Mouse (Mus musculus): ENCODE measurements around the gene Kcnn1.

Gene Kcnn1

DNA sequence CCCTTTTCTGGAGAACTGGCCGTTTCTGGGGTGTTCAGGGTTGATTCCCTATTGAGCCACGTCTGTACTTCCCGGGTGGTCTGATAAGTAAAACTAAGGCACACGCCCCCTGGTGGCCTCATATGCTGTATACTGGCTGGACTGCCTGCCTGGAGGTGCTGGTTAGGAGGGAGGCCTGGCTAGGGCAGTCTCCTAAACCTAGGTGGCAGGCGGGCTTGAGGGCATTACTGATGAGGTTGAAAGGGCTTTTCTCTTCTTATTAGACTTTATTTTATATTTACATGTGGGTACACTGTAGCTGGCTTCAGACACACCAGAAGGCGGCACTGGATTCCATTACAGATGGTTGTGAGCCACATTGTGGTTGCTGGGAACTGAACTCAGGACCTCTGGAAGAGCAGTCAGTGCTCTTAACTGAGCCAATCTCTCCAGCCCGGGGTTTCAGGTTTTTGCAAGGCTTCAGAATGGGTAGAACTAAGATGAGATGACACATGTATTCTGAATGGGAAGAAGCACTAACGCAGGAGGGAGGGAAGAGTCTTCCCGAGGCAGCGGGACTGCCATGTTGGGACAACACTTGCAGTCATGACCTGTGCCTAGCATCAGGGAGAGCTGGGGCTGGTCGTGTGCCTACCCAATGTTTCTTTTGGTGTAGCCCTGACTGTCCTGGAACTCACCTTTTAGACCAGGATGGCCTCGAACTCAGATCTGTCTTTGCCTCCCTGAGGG, 30.8 kb upstream of the Kcnn1 start:
- peak; percentile 65 to 79 for DNase-seq (ENCODE audit: low spot score in 2 of 2)

DNA sequence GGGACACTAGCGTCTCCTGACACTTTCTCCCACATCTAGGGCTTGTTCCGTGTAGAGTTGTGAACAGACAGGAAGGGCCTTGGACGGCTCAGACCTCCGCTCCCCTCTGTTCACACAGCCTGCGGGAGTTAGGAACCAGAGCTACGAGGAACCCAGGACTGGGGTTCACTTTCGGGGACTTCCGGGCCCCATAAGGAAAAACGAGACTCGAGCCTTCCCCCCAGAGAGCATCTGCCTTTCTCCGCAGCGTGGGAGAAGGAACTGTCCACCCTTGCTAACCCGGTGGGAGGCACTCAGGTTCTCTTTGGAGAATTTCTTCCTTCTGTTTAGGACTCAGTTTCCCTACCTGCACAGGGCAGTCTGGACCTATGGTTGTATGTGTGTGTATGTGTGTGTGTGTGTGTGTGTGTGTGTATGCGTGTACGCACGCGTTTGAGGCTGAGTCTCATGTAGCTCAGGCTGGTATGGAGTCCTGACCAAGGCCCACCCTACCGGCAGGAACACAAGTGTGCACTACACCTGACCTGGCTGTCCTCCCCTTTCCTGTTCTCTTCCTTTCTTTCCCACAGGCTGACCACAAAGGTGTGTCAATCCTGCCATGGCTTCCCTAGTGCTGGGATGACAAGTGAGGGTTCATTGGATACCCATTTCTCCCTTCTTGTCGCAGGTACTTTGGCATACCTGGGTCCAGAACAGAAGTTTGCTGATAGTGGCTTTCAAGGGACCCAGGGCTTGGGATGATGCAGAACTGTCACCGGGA, 30.0 kb upstream of the Kcnn1 start:
- no peak for DNase-seq (ENCODE audit: low spot score in 2 of 2)

DNA sequence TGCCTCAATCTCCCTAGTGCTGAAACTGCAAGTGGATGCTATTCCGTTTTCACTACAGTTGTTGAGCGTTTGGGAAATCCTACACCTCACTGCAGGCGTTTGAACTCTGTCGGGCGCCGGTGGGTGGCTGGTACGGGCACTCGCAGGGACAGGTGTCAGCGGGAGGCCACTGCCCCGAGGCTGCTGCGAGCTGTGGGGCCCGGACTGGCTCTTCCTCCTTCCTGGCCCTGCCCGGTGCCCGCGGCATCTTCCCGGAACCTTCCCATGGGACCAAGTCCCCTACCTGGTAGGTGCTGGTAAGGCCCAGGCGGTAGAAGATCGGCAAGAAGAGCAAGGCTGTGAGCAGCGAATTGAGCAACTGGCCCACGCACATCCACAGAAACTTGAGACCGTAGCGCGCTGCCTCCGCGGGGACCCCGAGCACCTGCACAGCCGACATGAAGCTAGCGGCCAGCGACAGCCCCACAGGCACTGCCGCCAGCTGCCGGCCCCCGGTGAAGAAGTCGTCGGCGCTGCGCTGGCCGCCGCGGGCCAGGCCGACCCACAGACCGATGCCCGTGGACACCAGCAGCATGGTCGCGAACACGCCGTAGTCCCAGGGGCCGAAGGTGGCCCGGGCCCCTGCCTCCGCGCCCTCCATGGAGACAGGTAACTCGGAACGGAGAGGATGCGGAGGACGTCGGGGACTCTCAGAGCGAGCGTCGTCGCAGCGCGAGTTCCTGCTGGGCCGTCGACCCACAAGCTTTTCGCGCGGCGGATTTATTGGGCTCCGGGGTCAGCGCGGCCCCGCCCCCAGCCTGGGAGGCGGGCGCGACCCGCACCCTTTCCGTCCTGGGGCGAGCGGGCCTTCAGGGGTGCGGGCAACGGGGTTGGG, 29.2 kb upstream of the Kcnn1 start, which contains the start of gene Slc5a5:
TSS of gene Slc5a5 (minus strand) at position 736 of the 874 bp plus-strand sequence.
- DNase-seq (ENCODE audit: low spot score in 2 of 2), result no peak

DNA sequence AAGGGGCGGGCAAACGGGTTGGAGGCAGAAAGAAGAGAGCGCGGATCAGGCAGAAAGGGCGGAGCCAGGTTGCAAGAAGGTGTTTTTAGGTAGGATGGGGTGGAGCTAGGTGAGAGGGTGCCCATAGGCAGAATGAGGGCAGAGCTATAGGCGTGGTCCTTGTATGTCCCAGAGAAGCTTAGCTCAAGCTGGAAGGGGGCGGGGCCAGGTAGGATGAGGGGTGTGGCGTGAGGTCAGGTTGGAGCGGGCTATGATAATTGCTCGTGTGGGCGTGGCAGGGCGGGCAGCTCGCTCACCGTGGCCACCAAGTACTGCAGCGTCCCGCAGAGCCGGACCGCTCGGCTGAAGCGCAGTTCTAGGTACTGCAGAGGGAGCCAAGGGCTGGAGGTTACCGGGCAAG, 28.3 kb upstream of the Kcnn1 start:
- DNase-seq (ENCODE audit: low spot score in 2 of 2), result no peak

- DNase-seq (ENCODE audit: low spot score in 2 of 2), result no peak
These were observed 27.6 kb upstream of the Kcnn1 start for GRCm38 (mm10) chr8:70890656-70891055.

DNA sequence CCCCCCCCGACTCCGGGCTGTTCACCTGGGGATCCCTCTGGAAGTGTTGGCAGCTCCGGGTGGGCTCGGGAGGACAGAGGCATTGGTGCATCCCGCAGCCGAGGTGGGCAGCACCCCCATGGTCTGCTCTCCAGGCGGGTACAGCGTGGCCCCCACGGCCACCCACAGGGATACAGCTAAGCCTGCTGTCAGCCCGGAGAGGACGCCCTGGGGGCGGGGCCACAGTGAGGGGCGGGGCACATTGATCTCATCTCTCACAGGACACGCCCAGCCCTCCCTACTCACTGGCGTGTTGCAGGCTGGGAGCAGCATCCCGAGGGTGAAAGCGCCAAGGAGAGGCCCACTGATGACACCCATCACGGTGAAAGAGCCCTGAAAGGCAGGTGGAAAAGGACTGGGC, 24.6 kb upstream of the Kcnn1 start:
- peak in 1 of 2 experiments; percentile 50 for DNase-seq (ENCODE audit: low spot score in 2 of 2)

DNA sequence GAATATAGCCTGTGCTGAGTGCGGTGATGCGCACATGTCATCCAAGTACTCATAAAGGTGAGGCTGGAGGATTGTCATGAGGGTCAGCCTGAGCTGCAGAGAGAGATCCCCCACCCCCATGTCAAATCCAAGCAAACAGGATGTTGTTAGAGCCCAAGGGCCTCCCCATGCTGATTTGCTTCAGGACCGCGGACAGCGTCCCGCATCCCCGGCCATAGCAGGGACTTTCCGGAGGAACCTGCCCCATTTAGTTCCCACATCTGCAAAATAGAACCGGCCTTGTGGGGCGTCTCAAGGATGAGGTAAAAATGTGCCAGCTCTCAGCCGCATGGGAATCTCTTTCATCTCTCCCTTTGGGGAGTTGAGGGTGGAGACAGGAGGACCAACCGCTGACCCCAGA, 22.6 kb upstream of the Kcnn1 start:
- no peak for DNase-seq (ENCODE audit: low spot score in 2 of 2)

GRCm38 (mm10) chr8:70884683-70885082, 21.6 kb upstream of the Kcnn1 start:
- no peak for DNase-seq (ENCODE audit: low spot score in 2 of 2)

DNA sequence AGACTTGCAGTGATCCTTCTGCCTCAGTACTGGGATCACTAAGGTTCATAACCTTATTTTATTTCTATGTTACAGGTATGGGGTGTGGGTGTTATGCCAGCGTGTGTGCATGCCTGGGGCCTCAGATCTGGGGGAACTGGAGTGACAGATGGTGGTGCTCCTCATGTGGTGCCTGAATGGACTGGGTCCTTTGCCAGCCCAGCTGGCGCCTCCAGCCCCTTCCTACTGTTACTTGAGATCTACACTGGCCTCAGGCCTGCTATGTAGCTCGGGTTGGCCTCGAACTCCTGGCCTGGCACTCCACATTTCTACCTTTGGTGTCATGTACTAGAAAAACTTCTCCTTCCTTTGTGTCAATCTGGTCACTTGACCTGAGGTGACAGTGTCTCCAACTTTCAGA, 21.1 kb upstream of the Kcnn1 start:
- no peak for DNase-seq (ENCODE audit: low spot score in 2 of 2)

- DNase-seq (ENCODE audit: low spot score in 2 of 2), result no peak
These were observed 17.5 kb upstream of the Kcnn1 start for GRCm38 (mm10) chr8:70880546-70880945.

DNA sequence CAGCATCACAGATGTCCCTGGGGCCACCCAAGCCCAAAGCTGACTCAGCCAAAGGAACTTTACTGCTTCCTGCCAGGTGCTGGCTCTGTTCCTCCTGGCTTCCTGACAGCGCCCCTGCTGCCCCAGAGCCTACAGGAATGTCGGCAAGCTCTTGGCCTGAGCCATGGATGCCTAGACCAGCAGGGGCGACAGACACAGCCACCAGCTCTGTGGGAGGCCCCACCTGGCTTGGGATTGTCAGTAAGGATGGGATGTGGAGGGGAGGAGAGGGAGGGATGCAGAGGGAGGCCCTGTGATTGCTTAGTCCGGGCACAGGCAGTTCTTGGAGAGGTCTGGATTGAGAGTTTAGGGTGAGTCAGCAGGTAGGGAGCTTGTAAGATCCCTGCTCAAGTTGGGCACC, 17.1 kb upstream of the Kcnn1 start:
- no peak for DNase-seq (ENCODE audit: low spot score in 2 of 2)

GRCm38 (mm10) chr8:70879500-70879899, 16.4 kb upstream of the Kcnn1 start:
- no peak for DNase-seq (ENCODE audit: low spot score in 2 of 2)

DNA sequence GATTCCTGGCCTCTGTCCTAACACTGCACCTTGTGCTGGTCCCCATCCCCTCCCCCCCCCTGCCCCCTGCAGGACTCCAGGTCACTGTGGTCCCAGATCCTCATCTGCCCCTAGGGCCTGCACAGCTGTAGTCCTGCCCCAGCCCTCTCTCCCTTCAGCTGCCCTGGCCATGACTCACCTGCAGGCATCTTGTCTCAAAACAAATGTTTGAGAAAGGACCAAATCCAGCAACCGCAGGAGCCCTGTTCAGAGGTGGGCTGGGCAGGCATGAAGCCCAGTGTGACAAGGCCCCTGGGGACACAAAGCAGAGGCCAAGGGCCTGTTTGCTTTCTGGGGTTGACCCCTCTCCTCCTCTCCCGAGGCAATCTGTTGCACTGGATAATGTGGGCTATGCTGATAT, 15.1 kb upstream of the Kcnn1 start:
- no peak for DNase-seq (ENCODE audit: low spot score in 2 of 2)

GRCm38 (mm10) chr8:70876382-70876781, 13.3 kb upstream of the Kcnn1 start:
- no peak for DNase-seq (ENCODE audit: low spot score in 2 of 2)

DNA sequence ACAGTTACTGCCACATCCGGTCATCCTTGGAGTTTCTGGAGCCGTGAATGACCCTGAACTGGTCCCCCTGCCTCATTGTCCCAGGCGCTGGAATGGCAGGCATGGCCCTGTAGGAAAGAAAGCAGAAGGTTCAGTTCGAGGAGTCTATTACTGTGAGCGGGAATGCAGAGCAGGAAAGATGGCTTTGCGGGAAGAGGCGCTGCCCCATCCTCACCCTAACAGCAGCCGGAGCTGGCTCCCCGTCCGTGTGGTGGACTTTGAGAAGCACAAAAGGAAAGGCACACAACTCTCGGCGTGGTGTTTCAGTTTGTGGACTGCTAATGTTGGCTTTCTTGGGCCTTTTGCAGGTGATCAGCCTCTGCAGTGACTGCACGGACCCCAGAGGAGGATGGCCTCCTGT, 11.4 kb upstream of the Kcnn1 start:
- no peak for DNase-seq (ENCODE audit: low spot score in 2 of 2)

DNA sequence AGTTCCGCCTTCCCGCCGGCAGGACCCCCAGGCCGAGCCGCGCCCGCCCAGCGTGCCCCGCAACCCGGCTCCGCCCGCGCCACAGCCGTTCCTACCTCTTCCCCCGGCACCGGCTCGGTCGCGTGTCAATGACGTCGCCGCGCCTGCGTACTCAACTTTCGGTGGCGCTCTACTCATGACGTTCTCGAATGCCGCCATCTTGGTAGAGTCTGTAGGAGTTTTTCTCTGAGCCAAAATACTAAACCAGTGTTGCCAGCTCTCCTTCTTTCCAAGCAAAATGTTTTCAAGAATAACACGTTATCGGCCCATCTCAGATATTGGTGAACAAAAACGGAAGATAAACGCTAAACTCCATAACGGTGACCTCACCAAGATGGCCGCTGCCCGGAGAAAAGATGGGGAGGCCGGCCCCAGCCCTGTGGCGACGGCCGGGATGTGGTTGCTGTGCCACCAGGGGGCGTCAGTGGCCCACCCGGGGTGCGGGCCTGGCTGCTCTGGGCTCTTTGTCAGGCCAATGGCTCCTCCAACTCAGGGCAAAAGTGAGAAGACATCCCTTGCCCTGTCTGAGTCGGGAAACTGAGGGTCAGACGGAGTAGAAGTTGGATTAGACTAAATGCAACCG, 10.4 kb upstream of the Kcnn1 start, which contains the start of gene Ccdc124:
TSS of gene Ccdc124 (minus strand) at position 572 of the 622 bp plus-strand sequence.
- DNase-seq (ENCODE audit: low spot score in 2 of 2), result peak; percentile 95 to 96

GRCm38 (mm10) chr8:70872643-70873363, 9.7 kb upstream of the Kcnn1 start:
- no peak for DNase-seq (ENCODE audit: low spot score in 2 of 2)

DNA sequence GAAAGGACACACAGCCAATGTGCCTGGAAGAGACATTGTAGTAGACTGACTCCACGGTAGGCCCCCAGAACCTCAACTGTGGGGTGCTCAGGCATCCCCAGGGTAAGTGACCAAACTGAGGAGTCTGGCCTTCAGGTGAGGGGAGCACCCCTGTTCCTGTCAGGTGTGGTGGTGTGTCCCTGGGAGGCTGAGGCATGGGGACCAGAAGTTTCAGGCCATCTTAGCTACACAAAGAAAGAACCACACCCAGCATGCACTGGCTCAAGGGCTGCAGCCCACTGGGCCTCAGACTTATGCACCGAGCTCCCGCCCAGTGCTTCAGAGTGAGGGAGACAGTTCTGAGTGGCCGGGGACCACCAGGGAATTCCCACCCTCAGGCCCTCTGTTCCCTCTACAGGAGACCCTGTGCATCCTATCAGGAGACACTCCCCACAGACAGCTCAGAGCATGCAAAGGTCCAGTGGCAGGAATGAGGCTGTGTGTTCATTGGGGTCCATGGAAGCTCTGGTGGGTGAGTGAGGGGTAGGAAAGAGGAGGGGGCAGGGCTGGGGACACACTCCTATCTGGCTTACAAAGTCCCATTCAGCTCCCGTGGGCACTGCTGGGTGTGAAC, 8.2 kb upstream of the Kcnn1 start:
- DNase-seq (ENCODE audit: low spot score in 2 of 2), result no peak

GRCm38 (mm10) chr8:70869601-70870041, 6.6 kb upstream of the Kcnn1 start:
- DNase-seq (ENCODE audit: low spot score in 2 of 2), result peak; percentile 72 to 81

DNA sequence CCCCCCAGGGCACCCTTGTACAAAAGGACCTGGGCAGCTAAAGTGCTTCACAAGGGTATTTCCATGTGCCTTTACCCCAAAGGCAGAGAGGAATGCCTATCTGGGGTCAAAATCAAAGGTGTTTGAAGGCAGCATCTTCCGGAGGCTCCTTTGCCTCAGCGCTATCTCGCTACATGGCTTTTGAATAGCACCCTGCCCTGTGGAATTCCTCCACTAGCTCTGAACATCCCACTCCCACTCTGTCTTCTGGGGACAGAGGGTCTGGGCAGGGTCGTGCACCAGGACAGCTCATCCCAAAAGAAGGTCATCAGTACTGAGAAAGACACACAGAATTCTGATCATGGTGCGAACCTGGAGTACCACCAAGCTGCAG, 6.1 kb upstream of the Kcnn1 start:
- no peak for DNase-seq (ENCODE audit: low spot score in 2 of 2)
